Comparison of ENCODE assay signal across 8 mouse cellular contexts in the genomic region with DNA sequence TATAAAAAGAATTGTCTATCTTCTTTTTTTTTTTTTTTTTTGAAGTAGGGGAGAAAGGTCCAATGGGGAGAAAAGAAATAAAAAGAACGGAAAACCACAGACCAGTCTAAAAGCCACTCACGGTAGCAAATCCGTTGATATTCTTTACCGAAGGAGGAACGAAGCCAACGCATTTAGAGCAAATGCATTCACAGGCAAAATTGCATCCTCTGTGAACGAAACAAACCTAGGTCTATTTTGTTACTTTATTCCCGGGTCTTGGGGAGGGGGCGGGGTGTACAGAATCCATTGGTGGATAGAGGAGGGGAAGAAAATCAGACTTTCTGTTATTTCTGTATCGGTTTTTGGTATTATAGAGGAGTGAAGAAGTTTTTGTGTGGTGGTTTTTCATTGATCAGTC.
DNase-seq lines count a peak whose midpoint lies in the region; ATAC-seq and TF ChIP-seq lines count a peak whose summit lies in the region.
"Had no signal": no experiment of that assay in that cellular context is flagged by ENCODE, and none has a peak within 500 bp of the region (broad histone marks: within the 10 kb centered on the region; RNA-seq: fewer than 3 reads in every experiment).

No protein-coding gene starts in this region.

- H3K9ac ChIP-seq in lung, embryonic 14.5 days: no peak overlapping the region
- peak overlapping the region; percentile 51 for H3K9ac ChIP-seq in forebrain, embryonic 16.5 days (replicated peaks; ENCODE audit: low read depth, low read length)
- H3K9ac ChIP-seq in liver, embryonic 14.5 days (replicated peaks): no peak overlapping the region
- no peak overlapping the region for H3K9ac ChIP-seq in stomach, postnatal 0 days (ENCODE audit: low read length)

- WGBS in lung, embryonic 14.5 days: 9% methylated on average over 10 of the region's 10 CpGs
- 1% methylated on average over 10 of the region's 10 CpGs for WGBS in forebrain, embryonic 16.5 days
- WGBS in liver, embryonic 14.5 days (ENCODE audit: insufficient replicate concordance): 2% methylated on average over 10 of the region's 10 CpGs
- WGBS in stomach, postnatal 0 days: 38% methylated on average over 10 of the region's 10 CpGs

- TF ChIP-seq EP300 in liver, embryonic 14.5 days (IDR thresholded peaks at IDR 0.05; ENCODE audit: low read depth): no peak
- TF ChIP-seq EP300 in stomach, postnatal 0 days (optimal IDR thresholded peaks at IDR 0.05): no peak

- peak; percentile 31 for DNase-seq in lung, embryonic 14.5 days
- DNase-seq in lung, postnatal 25 days (ENCODE audit: low spot score): no peak
- DNase-seq in liver, embryonic 14.5 days (ENCODE audit: low read depth in 3 of 3, low spot score in 3 of 3): no peak
- no peak for DNase-seq in stomach, postnatal 0 days (ENCODE audit: low spot score)
- no peak for DNase-seq in thymus, postnatal 25 days
- DNase-seq in ovary, postnatal 10 days (ENCODE audit: low spot score): no peak
- DNase-seq: thymus, adult 18-20 months had no signal

- H3K4me1 ChIP-seq in lung, embryonic 14.5 days (ENCODE audit: insufficient read depth): peaks cover 5% of the 10 kb centered on the region
- peaks cover 47% of the 10 kb centered on the region for H3K4me1 ChIP-seq in forebrain, embryonic 16.5 days (replicated peaks; ENCODE audit: control insufficient read depth, insufficient read depth, low read length)
- 0 out of 4 replicates have a peak, but pooled peaks cover 0 to 1% of the 10 kb centered on the region in 2 experiments for H3K4me1 ChIP-seq in liver, embryonic 14.5 days (replicated peaks; ENCODE audit: control insufficient read depth in 2 of 2, insufficient read depth in 2 of 2, low read length in 1 of 2)
- H3K4me1 ChIP-seq in stomach, postnatal 0 days (replicated peaks; ENCODE audit: control insufficient read depth, insufficient read depth): no peaks in the 10 kb centered on the region; the same call in 1 of the 2 replicates

- peak overlapping the region; percentile 76 for H3K4me2 ChIP-seq in lung, embryonic 14.5 days
- H3K4me2 ChIP-seq in forebrain, embryonic 16.5 days (ENCODE audit: low read length): peak overlapping the region; percentile 31
- H3K4me2 ChIP-seq in liver, embryonic 14.5 days (ENCODE audit: low read depth): peak overlapping the region; percentile 45
- no peak overlapping the region for H3K4me2 ChIP-seq in stomach, postnatal 0 days (replicated peaks; ENCODE audit: low read depth)

- peaks cover 46% of the 10 kb centered on the region for H3K27me3 ChIP-seq in lung, embryonic 14.5 days (ENCODE audit: insufficient read depth, low read length)
- no peaks in the 10 kb centered on the region for H3K27me3 ChIP-seq in forebrain, embryonic 16.5 days (replicated peaks; ENCODE audit: control insufficient read depth, insufficient read depth, low read length)
- H3K27me3 ChIP-seq in liver, embryonic 14.5 days (ENCODE audit: control insufficient read depth, insufficient read depth, low read length): peaks cover 74% of the 10 kb centered on the region
- no peaks in the 10 kb centered on the region for H3K27me3 ChIP-seq in stomach, postnatal 0 days (ENCODE audit: control insufficient read depth, insufficient read depth, low read length)

- 0 out of 2 replicates have a peak, but pooled peaks cover 2% of the 10 kb centered on the region for H3K36me3 ChIP-seq in lung, embryonic 14.5 days (ENCODE audit: insufficient read depth)
- H3K36me3 ChIP-seq in forebrain, embryonic 16.5 days (ENCODE audit: control insufficient read depth, insufficient read depth): peaks cover 3% of the 10 kb centered on the region; the same call in 1 of the 2 replicates
- H3K36me3 ChIP-seq in liver, embryonic 14.5 days (replicated peaks; ENCODE audit: control insufficient read depth, insufficient read depth, low read depth): no peaks in the 10 kb centered on the region
- H3K36me3 ChIP-seq in stomach, postnatal 0 days (ENCODE audit: control insufficient read depth, insufficient read depth, low read length): no peaks in the 10 kb centered on the region

- TF ChIP-seq CTCF in lung, embryonic 14.5 days (IDR thresholded peaks at IDR 0.05; ENCODE audit: low read depth): no peak
- TF ChIP-seq CTCF in liver, embryonic 14.5 days (IDR thresholded peaks at IDR 0.05; ENCODE audit: low read depth): no peak
- no peak for TF ChIP-seq CTCF in stomach, postnatal 0 days (IDR thresholded peaks at IDR 0.05; ENCODE audit: low read depth)

- ATAC-seq in lung, embryonic 14.5 days (ENCODE audit: insufficient read depth): no peak
- no peak for ATAC-seq in forebrain, embryonic 16.5 days
- no peak for ATAC-seq in liver, embryonic 14.5 days (ENCODE audit: insufficient read depth)
- ATAC-seq in stomach, postnatal 0 days (ENCODE audit: low FRiP score, low TSS enrichment): no peak

- peak overlapping the region; percentile 31; the same call in 1 of the 2 replicates for H3K4me3 ChIP-seq in lung, embryonic 14.5 days (ENCODE audit: low read depth, low read length)
- H3K4me3 ChIP-seq in forebrain, embryonic 16.5 days (replicated peaks; ENCODE audit: low read length): peak overlapping the region; percentile 26
- no peak overlapping the region for H3K4me3 ChIP-seq in liver, embryonic 14.5 days (ENCODE audit: insufficient read depth in 1 of 2, low read depth in 2 of 2, low read length in 2 of 2)
- H3K4me3 ChIP-seq in stomach, postnatal 0 days (ENCODE audit: low read depth, low read length): peak overlapping the region; percentile 15; the same call in 1 of the 2 replicates

- H3K27ac ChIP-seq in lung, embryonic 14.5 days (ENCODE audit: low read depth): no peak overlapping the region
- peak overlapping the region; percentile 91 for H3K27ac ChIP-seq in forebrain, embryonic 16.5 days (ENCODE audit: low read length)
- H3K27ac ChIP-seq in liver, embryonic 14.5 days: no peak overlapping the region
- no peak overlapping the region for H3K27ac ChIP-seq in stomach, postnatal 0 days (replicated peaks)

- no peaks in the 10 kb centered on the region for H3K9me3 ChIP-seq in lung, embryonic 14.5 days (ENCODE audit: low read depth, low read length)
- no peaks in the 10 kb centered on the region for H3K9me3 ChIP-seq in forebrain, embryonic 16.5 days (ENCODE audit: control insufficient read depth, low read length)
- H3K9me3 ChIP-seq in liver, embryonic 14.5 days (ENCODE audit: control insufficient read depth, low read length): no peaks in the 10 kb centered on the region
- H3K9me3 ChIP-seq in stomach, postnatal 0 days (ENCODE audit: control insufficient read depth, low read length): no peaks in the 10 kb centered on the region

Comparison
In these comparisons a context has a peak if more than half of its experiments do, and no peak if none do; other contexts are left out.
1. H3K4me3 ChIP-seq: peak in lung, embryonic 14.5 days (single experiment), forebrain, embryonic 16.5 days (single experiment) and stomach, postnatal 0 days (single experiment); none in liver, embryonic 14.5 days (0 of 2).